Mouse (Mus musculus): Measurements from ENCODE around the gene Bag6.

GRCm38 (mm10) chr17:35121143-35121799 lies 13.7 kb upstream of the Bag6 start, which contains the start of gene Gpank1:
- TF ChIP-seq POLR2A (IDR thresholded peaks at IDR 0.05; ENCODE audit: extremely low read depth, insufficient read depth, low read length): peak; percentile 80
- TF ChIP-seq CTCF (IDR thresholded peaks at IDR 0.05; ENCODE audit: extremely low read depth, insufficient read depth, low read length): no peak

Measured in cortical plate, adult 2 months (tissue).